Mouse (Mus musculus): Measurements from ENCODE around the gene Poglut1.

Gene Poglut1

DNA sequence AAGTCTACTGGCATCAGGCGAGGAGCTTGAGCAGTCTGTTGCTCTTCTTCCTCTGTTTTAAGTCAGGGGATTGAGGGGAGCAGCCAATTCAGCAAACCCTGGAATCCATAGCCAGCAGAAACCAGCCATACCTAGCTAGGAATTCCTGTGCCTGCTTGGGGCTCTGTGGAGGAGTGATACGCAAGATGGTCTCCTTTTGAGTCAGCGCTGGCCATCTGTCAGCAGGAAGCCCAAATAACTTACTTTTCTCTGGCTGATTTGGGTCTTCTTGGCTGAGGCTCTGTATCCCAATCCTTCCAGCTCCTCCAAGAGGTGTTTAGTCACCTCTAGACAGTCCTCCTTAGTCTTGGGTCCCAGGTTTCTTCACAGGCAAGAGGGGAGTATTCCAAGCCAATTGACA, 5.9 kb upstream of the Poglut1 start:
- in situ Hi-C loops (cut with MboI; ENCODE audit: low pct_unique_long_range_greater_than_20kb in 1 of 2, low sequenced_read_pairs in 2 of 2, unreplicated experiment in 1 of 2), result no loop called here

DNA sequence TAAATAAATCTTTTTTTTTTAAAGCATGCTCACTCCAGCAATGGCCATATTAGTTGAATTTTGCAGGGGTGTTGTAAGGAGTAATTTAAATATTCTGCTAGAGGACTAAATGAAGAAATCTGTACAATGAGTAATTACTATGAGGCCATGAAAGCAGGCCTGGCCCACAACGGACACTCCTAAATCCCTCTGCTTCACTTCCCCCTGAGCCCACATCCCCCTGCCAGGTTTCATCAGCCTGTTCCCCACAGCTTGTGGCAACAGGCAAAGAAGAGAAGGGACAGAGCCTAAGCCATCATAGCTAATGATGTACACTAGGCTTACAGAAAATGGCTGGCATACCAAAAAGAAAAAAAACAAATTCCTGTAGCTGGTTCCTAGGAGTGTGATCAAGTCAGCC, 2.1 kb downstream of the Poglut1 start:
- in situ Hi-C loops (cut with MboI; ENCODE audit: low pct_unique_long_range_greater_than_20kb in 1 of 2, low sequenced_read_pairs in 2 of 2, unreplicated experiment in 1 of 2), result no loop called here

DNA sequence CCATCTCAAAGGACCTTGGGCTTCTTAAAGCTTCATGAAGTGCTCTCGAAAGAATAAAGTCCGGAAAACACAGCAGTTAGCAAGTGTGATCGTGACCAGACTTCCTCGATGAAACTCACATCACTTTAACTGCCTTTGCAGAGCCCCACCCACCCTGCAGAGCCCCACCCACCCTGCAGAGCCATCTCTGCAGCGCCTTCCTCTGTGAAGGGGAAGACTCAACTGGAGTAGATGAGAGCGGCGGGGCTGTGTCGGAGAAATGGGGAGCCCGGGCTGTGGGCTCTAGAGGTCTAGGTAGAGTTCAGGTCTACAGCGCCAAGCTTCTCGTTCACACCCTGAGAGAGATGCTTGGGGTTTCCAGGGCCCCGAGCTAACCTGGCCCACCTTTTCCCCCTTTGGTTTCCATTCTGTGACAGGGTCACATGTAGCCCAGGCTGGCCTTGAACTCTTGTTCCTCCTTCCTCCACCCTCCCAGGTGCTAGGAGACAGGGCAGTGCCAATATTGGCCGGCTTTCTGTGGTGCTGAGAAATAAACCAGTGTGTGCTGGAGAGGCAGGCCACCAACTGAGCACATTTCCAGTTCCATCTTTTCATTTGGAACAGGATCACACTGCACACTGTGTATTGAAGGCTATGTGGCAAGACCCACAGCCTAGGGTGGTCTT, 11.2 kb downstream of the Poglut1 start:
- in situ Hi-C loops (cut with MboI; ENCODE audit: low pct_unique_long_range_greater_than_20kb in 1 of 2, low sequenced_read_pairs in 2 of 2, unreplicated experiment in 1 of 2), result loop anchor here in 1 of 2 experiments (5.0 kb wide), 1 partner anchor 38 kb away; no protein-coding TSS in a partner anchor

DNA sequence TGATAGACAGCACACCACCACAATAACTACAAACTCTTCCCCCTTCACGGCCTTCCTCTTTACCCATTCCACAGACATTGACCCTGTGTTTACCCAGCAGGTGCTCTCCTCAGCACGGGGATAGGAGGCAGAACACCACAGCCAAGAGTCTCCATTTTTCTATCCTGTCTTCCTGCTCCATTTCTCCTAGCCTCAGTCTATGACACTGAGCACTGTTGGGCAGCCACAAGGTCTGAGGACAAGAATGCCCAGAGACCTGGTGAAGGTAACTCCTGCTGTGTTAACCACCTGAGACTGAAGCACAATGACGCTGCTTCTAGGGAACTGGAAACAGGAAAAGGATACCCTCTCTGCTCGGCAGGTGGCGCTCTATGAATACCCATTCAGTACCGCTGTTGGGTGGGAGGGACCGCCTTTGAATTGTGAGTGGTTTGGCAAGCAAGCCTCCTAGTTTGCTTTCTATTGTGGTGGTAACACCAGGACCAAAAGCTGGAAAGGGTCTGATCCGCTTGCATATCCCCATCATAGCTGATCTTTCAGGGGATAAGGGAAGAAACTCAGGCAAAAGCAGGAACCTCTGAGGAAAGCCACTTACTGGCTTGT, 13.4 kb downstream of the Poglut1 start:
- in situ Hi-C loops (cut with MboI; ENCODE audit: low pct_unique_long_range_greater_than_20kb in 1 of 2, low sequenced_read_pairs in 2 of 2, unreplicated experiment in 1 of 2), result loop anchor here in 1 of 2 experiments (5.0 kb wide), 1 partner anchor 41 kb away; no protein-coding TSS in a partner anchor

DNA sequence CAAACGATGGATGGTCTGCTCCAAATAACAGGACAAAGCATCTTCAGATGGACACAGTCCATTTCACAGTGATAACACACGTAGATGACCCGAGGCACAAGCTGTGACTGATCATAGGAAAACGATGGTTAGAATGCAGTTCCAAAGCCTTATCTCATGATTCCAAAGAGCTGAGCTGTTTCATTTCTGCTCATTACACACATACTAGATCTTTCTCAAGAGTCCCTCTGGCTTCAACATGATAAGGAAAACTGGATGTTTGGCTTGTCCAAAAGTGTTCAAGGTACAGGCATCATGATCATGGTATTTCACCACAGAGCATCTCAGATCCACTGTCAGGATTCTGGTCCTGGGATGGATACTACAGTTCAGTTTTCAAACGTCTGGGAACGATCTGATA, 23.8 kb downstream of the Poglut1 start:
- in situ Hi-C loops (cut with MboI; ENCODE audit: low pct_unique_long_range_greater_than_20kb in 1 of 2, low sequenced_read_pairs in 2 of 2, unreplicated experiment in 1 of 2), result no loop called here

DNA sequence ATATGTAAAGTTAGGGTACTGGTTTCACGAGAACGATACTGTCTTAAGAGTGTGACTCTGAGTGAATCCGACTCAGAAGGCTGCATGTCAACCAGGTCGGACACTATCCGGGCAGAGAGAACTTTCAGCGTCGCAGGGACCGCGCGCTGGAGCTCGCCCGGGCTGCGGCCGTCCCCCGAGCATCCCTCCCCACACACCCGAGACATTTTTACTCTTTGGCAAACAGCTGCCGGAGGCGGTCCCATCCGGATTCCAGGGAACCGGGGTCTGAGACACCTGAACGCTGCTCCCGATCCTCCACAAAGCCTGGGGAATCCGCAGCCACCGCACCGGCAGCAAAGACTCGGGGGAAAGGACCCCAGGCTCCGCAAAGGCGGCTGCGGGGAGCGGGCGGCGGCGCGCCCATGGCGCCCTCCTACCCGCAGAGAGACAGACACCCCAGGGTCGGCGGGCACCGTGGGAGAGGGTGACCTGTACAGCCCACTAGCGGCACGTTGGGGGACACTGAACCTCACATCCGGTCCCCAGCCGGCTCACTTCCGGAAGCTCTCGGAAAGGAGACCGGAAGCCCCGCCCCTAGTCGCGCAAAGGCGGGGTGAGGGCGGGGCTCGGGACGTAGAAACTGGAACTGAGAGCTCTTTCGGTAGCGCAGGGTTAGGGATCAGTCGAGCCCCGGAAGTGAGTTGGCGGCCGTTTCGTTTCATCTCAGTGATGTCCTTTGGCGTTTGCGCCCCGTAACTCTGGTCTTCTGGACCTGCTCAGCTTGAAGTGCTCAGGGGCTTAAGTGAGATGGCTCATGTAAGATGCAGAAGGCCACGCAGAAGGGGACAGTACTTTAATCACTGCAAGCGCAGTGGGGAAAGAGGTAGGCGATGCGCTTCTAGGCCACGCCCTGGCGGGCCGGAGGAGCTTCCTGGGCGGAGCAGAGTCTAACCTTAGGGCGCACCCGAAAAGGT, 27.7 kb downstream of the Poglut1 start, which contains the start of gene Timmdc1:
Gene Timmdc1, minus strand, starts transcription at position 535 of the 956 bp plus-strand sequence.
- in situ Hi-C loops (cut with MboI; ENCODE audit: low pct_unique_long_range_greater_than_20kb in 1 of 2, low sequenced_read_pairs in 2 of 2, unreplicated experiment in 1 of 2), result no loop called here

DNA sequence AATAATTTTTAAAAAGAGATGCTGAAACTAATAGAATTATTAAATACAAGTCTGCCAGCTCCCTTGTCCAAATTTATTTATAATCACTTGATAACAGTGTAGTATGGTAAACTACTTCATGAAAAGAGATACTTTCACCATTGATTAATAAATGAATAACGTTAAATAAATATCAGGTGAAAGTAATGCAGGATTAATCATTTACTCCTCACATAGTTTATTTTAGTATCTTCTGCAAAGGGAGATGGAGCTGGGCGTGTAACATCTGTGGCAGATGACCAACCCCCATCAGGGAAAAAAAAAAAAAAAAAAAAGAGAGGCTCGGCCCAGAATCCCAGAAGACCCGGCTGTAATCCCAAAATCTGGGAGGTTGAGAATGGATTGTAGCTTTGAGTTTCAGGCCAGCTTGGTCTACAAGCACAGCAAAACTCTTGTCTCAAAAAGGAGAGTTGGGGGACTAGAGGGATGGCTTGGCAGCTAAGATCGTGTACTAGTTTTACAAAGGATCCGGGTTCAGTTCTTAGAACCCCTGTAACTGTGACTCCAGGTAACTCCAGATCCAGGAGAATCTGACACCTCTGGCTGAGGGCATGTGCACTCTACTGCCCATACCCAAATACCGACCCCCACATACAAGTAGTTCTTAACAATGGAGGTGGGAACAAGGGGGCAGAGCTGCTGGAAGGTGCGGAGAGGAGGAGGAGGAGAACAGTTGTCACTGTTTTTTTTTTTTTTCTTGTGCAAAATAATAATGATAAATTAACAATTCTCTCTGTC, 28.7 kb downstream of the Poglut1 start:
- in situ Hi-C loops (cut with MboI; ENCODE audit: low pct_unique_long_range_greater_than_20kb in 1 of 2, low sequenced_read_pairs in 2 of 2, unreplicated experiment in 1 of 2), result no loop called here

DNA sequence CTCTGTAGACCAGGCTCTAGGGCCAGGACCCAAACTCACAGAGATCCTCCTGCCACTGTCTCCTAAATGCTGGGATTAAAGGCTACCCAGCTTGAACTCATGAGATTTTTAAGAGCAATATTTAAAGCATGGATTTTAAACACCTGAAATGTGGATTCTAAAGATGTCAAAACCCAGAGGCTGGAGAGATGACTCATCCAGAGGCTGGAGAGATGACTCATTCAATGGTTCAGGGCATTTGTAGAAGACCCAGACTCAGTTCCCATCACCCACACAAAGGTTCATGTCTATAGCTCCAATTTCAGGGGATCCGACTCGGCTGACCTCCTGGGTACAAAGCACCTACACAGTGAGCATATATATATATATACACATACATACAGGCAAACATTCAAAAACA, 30.9 kb downstream of the Poglut1 start:
- in situ Hi-C loops (cut with MboI; ENCODE audit: low pct_unique_long_range_greater_than_20kb in 1 of 2, low sequenced_read_pairs in 2 of 2, unreplicated experiment in 1 of 2), result no loop called here

DNA sequence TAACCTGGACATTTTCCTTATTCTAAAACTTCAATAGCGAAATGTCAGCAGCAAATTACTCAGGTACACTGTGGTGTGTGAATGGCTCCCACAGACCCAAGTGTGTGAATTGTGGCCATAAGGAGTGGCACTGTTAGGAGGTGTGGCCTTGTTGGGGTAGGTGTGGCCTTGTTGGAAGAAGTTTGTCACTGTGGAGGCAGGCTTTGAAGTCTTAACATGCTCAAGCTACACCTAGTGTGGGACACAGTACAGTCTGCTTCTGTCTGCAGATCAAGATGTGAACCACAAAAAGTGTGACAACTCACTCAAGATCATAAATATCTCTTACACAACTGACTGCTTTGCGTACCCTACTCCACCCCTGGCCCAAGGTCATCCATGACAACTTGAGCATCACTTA, 39.2 kb downstream of the Poglut1 start:
- in situ Hi-C loops (cut with MboI; ENCODE audit: low pct_unique_long_range_greater_than_20kb in 1 of 2, low sequenced_read_pairs in 2 of 2, unreplicated experiment in 1 of 2), result no loop called here

DNA sequence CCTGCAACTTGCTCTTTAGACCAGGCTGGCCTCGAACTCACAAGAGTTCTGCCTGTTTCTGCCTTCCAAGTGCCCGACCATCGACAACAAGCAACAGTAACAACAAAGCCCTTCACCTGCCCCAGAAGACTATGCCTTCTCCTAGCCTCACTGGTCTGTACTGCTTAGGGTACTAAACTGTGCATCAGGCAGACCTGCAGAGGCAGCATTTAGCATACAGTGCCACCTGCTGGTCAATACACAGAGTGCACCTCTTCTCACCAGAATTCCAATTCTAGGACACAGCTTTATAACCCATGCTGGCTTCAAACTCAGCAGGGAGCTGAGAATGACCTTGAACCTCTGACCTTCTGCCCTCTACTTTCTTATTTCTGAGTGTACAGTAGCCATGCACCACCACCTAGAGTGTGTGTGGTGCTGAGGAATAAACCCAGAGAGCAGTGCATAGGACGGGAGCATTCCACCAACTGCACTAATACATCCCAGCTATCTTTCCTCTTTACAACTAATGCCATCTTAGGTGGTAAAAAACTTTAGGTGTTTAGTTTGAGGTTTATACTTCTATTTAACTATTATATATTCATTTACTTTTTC, 43.9 kb downstream of the Poglut1 start:
- in situ Hi-C loops (cut with MboI; ENCODE audit: low pct_unique_long_range_greater_than_20kb in 1 of 2, low sequenced_read_pairs in 2 of 2, unreplicated experiment in 1 of 2), result no loop called here

DNA sequence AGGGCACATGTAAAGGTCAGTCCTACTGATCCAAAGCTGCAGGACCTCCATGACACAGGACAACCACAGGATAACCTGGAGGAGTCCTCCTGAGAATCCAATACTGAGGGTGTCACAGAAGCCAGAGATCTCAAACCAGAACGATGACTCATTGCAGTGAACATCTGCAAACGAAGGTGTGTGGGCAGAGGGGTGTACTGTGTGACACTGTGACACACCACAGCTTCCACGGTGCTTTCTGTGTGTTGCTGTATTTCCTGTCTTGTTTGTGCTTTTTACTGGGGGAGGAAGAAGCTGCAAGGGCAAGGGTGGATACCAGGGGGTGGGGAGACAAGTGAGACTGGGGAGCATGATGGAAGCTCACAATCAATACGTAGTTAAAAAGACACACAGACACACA, 46.5 kb downstream of the Poglut1 start:
- in situ Hi-C loops (cut with MboI; ENCODE audit: low pct_unique_long_range_greater_than_20kb in 1 of 2, low sequenced_read_pairs in 2 of 2, unreplicated experiment in 1 of 2), result no loop called here

DNA sequence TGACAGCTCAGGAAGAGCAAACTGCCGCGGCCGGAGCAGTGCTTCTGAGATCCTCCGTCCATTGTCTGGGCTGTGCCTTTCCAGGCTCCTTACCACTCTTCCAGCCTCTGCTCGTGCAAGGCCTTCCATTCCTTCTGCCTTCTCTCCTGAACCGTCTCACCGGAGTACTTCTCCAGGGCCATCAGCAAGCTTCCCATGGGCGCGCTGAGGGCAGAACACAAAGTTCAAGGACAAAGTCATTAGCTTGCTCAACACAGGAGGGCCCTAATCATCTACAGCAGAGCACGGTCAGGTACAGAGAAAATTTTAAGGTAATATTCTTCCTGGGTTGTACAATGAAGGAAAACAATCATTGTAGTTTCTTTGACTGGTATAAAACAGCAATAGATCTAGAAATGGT, 47.6 kb downstream of the Poglut1 start:
- in situ Hi-C loops (cut with MboI; ENCODE audit: low pct_unique_long_range_greater_than_20kb in 1 of 2, low sequenced_read_pairs in 2 of 2, unreplicated experiment in 1 of 2), result no loop called here

DNA sequence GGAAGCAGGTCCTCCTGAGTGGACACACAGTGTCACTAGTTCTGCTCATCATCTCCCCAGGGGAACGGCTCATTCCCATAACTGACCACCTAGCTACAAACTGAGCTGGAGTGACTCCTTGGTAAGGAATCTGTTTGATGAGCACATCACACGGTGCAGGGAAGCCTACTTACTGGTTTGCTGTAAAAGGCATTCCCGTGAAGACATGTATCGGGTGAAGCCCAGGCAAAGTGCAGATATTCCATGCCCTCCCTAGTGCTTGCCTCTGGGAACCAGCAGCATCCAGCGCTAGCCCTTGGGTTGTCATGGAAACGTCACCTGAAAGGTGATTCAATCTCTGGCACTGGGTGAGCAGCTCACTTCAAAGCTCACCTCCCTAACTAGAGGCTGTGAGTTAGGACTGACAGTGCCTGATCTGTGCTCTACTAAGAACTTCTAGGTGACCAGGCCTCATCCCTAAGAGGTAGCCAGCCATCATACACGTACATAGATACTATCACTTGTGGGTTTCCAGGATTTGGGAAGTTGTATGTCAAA, 53.4 kb downstream of the Poglut1 start:
- in situ Hi-C loops (cut with MboI; ENCODE audit: low pct_unique_long_range_greater_than_20kb in 1 of 2, low sequenced_read_pairs in 2 of 2, unreplicated experiment in 1 of 2), result loop anchor here in 1 of 2 experiments (10.0 to 25.0 kb wide), 2 partner anchors 152 to 559 kb away; partner anchors contain the start of genes Cox17, Gm21987 and Maats1

DNA sequence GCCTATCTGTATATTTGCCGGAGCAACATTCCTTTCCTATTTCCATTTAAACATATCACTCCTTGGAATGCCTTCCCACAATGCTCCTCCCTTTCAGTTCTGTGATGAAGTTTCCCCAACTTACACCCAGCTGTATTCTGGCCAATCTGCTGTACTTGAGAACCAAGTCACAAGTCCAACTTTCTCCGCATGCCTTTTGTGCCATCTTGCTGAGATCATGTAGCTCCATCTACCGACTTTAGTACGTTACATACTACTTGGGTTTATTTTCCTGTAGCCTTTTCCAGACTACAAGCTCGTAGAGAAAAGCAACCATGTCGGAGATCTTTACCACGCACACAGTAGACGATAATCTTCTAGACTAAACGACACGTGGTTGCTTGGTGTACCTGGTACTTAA, 56.2 kb downstream of the Poglut1 start:
- in situ Hi-C loops (cut with MboI; ENCODE audit: low pct_unique_long_range_greater_than_20kb in 1 of 2, low sequenced_read_pairs in 2 of 2, unreplicated experiment in 1 of 2), result loop anchor here in 1 of 2 experiments (10.0 to 25.0 kb wide), 2 partner anchors 149 to 557 kb away; partner anchors contain the start of genes Cox17, Gm21987 and Maats1

DNA sequence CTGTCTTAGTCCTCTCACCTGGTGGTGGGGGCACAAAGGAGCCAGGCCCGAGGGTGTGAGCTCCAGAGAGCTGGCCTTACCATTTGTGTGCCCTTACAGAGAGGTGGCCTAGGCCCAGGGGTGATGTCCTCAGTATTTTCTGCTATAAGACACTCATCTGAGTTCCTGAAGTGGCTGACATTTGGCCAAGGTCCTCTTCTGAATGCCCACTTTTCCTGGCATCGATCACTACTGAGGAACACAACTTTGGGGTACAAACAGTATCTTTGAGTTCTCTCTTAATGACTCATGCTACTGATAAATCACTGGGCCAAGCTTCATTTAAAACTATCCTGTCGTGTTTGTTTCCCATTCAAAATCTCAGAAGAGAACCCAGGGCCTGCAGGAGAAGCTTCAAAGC, 57.5 kb downstream of the Poglut1 start:
- in situ Hi-C loops (cut with MboI; ENCODE audit: low pct_unique_long_range_greater_than_20kb in 1 of 2, low sequenced_read_pairs in 2 of 2, unreplicated experiment in 1 of 2), result loop anchor here in 1 of 2 experiments (10.0 to 25.0 kb wide), 2 partner anchors 148 to 555 kb away; partner anchors contain the start of genes Cox17, Gm21987 and Maats1

DNA sequence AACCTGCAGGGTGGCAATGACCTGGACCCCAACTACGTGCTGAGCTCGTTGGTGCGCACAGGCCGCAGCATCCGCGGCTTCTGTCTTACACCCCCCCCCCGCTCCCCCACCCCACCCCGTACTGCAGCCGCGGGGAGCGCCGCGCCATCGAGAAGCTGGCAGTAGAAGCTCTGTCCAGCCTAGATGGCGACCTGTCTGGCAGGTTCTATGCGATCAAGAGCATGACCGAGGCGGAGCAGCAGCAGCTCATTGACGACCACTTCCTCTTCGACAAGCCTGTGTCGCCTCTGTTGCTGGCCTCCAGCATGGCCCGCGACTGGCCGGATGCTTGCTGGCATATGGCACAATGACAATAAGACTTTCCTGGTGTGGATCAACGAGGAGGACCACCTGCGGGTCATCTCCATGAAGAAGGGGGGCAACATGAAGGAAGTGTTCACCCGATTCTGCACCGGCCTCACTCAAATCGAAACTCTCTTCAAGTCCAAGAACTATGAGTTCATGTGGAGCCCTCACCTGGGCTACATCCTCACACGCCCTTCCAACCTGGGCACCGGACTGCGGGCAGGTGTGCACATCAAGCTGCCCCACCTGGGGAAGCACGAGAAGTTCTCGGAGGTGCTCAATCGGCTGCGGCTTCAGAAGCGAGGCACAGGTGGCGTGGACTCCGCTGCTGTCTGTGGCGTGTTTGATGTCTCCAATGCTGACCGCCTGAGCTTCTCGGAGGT, 66.3 kb downstream of the Poglut1 start:
- in situ Hi-C loops (cut with MboI; ENCODE audit: low pct_unique_long_range_greater_than_20kb in 1 of 2, low sequenced_read_pairs in 2 of 2, unreplicated experiment in 1 of 2), result loop anchor here (10.0 to 25.0 kb wide), 2 partner anchors 139 to 546 kb away; partner anchors contain the start of genes Cox17 (in 1 of the 2), Gm21987 (in 1 of the 2) and Maats1 (in 1 of the 2)
